Mouse (Mus musculus): Measurements from ENCODE around the gene Anks4b. TPM values are rescaled to one million over a fixed set of nuclear protein-coding genes. Genes with fewer than 3 reads are reported as not detected.

The Anks4b gene
- polyA plus RNA-seq, 1 experiment from 2014 or later = not detected

DNA sequence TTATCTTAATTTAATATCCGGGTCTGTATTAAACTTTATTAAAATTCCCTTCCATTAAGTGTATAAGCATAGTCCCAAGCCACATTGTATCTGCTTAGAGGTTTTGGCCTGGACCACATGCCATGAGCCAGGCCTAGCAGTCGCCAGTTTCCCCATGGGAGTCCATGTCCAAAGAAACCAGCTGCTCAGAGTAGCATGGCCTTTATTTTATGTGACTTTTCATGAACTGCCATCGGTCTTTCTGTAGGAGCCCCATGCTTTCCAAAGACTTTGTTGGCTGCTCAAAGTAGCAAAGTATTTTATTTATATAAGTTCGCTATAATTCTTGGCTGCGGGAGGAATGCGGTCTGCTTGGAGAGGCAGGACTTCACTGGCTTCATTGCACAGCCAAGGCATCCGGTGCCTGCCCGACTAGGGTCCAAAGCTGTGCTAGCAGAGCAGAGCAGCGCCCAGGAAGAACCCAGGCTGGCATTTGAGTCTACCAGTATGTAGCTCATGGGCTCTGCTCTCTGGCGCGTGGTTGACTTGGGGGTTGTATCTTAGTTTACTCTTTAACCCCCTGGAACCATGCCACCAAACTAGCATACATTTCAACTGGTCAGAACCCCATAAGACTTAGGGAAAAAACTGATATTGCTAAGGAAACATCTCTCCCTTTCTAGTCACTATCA, 9.9 kb upstream of the Anks4b start:
- no peak for ATAC-seq (ENCODE audit: low FRiP score, low read depth)
- no peaks in the 10 kb centered on the region for H3K36me3 ChIP-seq
- no peaks in the 10 kb centered on the region for H3K4me1 ChIP-seq (replicated peaks)
- no peak overlapping the region for H3K27ac ChIP-seq (replicated peaks)
- WGBS = 89% methylated on average over 11 of the region's 11 CpGs
- no peaks in the 10 kb centered on the region for H3K9me3 ChIP-seq
- no peak overlapping the region for H3K4me3 ChIP-seq
- H3K4me2 ChIP-seq = no peak overlapping the region
- H3K27me3 ChIP-seq = no peaks in the 10 kb centered on the region
- no peak overlapping the region for H3K9ac ChIP-seq

DNA sequence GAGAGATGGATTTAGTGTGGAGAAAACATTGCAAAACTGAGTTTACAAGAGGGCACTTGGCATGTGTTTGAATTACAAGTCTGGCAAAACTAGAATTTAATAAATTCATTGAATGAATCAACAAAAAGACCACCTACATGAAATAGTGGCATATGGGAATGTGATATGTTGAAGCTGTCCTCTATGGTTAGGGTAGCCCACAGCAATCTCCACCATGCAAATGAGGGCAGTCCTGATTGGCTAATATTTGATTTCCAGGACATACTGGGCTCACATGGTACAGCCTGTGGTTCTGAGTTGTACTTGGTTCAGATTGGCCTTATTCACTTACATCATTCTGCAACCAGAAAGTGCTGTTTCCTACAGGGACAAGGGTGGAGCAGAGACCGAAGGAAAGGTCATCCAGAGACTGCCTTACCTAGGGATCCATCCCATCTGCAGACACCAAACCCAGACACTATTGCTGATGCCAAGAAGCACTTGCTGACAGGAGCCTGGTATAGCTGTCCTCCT, 1.4 kb upstream of the Anks4b start:
- Histone ChIP-seq H3K4me2 (no peak overlapping the region), H3K36me3 (no peaks in the 10 kb centered on the region), H3K27ac (replicated peaks) (no peak overlapping the region), H3K4me3 (no peak overlapping the region), H3K9me3 (no peaks in the 10 kb centered on the region), H3K4me1 (replicated peaks) (no peaks in the 10 kb centered on the region), H3K9ac (no peak overlapping the region), H3K27me3 (no peaks in the 10 kb centered on the region)
- ATAC-seq (ENCODE audit: low FRiP score, low read depth) = no peak
- WGBS = 97% methylated on average over 1 of the region's 1 CpGs

DNA sequence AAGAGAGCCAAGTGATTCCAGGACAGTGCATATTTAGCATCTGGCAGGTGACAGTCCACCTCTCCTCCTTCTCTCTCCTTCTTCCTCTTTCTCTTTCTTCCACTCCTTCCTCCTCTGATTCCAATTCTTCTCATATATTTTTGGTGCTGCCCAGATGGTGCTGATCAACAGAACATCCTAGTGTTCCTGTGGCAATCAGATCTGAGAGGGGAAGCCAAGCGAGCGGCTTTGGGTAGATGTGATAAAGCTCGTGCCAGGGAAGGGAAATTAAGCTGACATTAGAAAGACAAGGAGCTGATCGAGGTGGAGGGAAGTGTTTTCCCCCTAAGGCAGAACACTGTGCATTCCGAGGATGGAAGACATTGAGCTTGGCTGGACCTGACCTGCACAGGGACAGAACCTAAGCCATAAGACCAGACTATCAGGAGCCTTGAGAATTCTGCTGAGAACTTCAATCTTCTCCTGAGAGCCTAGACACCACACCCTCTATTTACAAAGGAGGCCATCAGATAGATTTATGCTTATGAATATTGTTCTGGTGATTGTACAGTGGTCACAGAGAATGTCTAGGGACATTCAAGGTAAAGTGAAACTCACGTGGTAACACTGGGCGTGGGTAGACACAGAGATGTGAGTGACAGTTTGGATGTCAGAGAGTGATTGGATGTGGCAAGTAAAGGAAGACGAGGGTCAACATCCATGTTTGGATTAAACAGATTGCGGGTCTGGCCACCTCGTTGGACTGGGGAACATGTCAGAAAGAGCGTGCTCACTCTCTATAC, 1.3 kb downstream of the Anks4b start:
- no peak for ATAC-seq (ENCODE audit: low FRiP score, low read depth)
- H3K4me1 ChIP-seq (replicated peaks) = no peaks in the 10 kb centered on the region
- no peaks in the 10 kb centered on the region for H3K36me3 ChIP-seq
- H3K27ac ChIP-seq (replicated peaks) = no peak overlapping the region
- H3K27me3 ChIP-seq = no peaks in the 10 kb centered on the region
- H3K9ac ChIP-seq = no peak overlapping the region
- 89% methylated on average over 11 of the region's 11 CpGs for WGBS
- H3K4me3 ChIP-seq = no peak overlapping the region
- no peak overlapping the region for H3K4me2 ChIP-seq
- H3K9me3 ChIP-seq = no peaks in the 10 kb centered on the region

DNA sequence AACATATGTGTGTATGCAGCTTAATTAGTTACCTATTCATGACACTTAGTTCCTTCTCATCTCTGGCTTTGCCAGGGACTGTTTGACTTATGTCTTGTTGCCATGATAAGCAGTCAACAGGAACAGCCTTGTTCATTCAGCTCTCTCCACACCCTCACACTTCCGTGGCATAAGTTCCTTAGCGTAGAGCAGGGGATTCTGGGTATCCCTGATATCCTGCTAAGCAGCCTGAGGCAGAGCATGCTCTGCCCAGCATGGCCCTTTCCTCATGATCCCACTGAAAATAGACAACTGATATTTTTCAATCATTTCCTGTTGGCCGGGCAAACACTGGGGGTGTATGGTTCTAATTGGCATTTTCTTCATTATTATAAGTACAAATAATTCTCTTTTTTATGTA, 4.0 kb downstream of the Anks4b start:
- no peak for ATAC-seq (ENCODE audit: low FRiP score, low read depth)
- H3K4me3 ChIP-seq = no peak overlapping the region
- 72% methylated on average over 3 of the region's 3 CpGs for whole genome bisulfite sequencing
- H3K9ac ChIP-seq = no peak overlapping the region
- no peaks in the 10 kb centered on the region for H3K36me3 ChIP-seq
- H3K27ac ChIP-seq (replicated peaks) = no peak overlapping the region
- no peaks in the 10 kb centered on the region for H3K9me3 ChIP-seq
- no peak overlapping the region for H3K4me2 ChIP-seq
- H3K27me3 ChIP-seq = no peaks in the 10 kb centered on the region
- no peaks in the 10 kb centered on the region for H3K4me1 ChIP-seq (replicated peaks)

DNA sequence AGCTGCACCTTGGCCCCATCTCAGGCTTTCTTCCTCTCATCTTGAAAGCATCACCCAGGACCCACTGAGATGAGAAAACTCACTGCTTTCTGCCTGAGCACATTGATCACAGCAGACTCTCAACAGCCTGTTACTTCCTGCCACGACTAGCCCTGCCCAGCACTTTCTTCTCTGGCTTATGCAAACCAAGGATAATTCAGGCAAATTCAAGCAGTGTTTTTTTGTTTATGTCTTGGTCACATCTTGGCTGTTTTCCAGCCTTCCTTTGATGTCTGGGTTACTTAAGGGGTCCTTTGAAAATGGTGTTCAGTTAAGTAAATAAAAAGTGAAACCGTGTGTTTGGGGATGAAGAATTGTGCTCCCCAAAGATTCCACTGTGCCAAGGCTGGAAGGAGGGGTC, 5.3 kb downstream of the Anks4b start:
- WGBS = 39% methylated on average over 2 of the region's 2 CpGs

DNA sequence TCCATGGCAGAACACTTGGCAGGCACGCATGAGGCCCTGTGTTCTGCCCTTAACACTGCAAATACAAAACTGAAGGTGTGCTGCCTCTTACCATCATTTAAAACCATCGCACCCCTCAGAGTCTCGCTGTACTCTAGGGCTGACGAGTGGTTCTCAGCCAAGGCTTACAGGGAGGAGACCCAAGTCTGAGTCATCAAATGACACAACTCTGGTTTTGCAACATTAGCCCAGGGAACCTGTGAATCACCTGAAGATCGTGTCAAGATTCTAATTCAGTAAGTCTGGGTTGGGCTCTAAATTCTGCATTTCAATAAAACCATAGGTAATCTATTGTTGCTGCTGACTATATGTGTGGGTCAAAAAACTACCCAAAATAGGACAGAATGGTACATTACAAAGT, 6.9 kb downstream of the Anks4b start:
- Histone ChIP-seq H3K4me2 (no peak overlapping the region), H3K4me1 (replicated peaks) (no peaks in the 10 kb centered on the region), H3K9me3 (no peaks in the 10 kb centered on the region), H3K36me3 (no peaks in the 10 kb centered on the region), H3K27me3 (no peaks in the 10 kb centered on the region), H3K4me3 (no peak overlapping the region), H3K9ac (no peak overlapping the region), H3K27ac (replicated peaks) (no peak overlapping the region)
- no peak for ATAC-seq (ENCODE audit: low FRiP score, low read depth)
- 94% methylated on average over 5 of the region's 5 CpGs for WGBS

More for the DNA sequence above, 5.3 kb downstream of the Anks4b start:
- no peaks in the 10 kb centered on the region for H3K36me3 ChIP-seq
- no peaks in the 10 kb centered on the region for H3K4me1 ChIP-seq (replicated peaks)
- no peaks in the 10 kb centered on the region for H3K27me3 ChIP-seq
- no peaks in the 10 kb centered on the region for H3K9me3 ChIP-seq
- no peak for ATAC-seq (ENCODE audit: low FRiP score, low read depth)
- no peak overlapping the region for H3K4me3 ChIP-seq
- H3K27ac ChIP-seq (replicated peaks) = no peak overlapping the region
- H3K4me2 ChIP-seq = no peak overlapping the region
- no peak overlapping the region for H3K9ac ChIP-seq

DNA sequence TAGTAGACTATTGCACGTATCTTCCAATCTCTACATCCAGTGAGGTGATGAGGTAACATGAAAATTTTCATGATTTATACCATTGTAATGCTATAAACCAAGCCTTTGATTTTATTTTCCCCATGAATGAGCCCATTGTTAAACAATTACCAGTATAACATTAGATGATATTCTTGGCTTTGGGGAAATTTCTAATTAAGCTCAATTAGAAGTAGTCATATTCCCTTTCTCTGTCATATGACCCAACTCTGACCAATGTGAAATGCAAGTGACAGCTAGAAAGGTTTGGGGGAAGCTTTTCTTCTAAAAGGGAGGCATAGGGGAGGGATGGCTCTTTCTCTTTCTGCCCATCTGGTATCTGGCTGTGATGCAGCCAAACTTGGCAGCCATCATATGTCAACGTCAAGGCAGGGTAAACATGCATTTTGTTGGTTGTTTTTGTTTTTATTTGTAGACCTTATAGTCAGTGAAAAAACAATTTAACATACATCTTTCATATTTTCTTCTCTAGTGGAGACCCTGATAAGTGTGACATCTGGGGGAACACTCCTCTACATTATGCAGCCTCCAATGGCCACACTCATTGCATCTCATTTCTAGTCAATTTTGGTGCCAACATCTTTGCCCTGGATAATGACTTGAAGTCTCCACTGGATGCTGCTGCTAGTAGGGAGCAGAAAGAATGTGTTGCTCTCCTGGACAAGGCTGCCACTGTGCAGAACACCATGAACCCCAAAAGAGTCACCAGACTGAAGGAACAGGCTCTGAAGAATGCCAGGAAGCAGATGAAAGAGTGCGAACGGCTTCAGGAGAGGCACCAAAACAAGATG, 8.0 kb downstream of the Anks4b start:
- WGBS = 86% methylated on average over 4 of the region's 4 CpGs
- H3K27ac ChIP-seq (replicated peaks) = no peak overlapping the region
- no peaks in the 10 kb centered on the region for H3K9me3 ChIP-seq
- H3K27me3 ChIP-seq = no peaks in the 10 kb centered on the region
- no peaks in the 10 kb centered on the region for H3K36me3 ChIP-seq
- ATAC-seq (ENCODE audit: low FRiP score, low read depth) = no peak
- no peak overlapping the region for H3K4me3 ChIP-seq
- H3K4me1 ChIP-seq (replicated peaks) = no peaks in the 10 kb centered on the region
- no peak overlapping the region for H3K4me2 ChIP-seq
- H3K9ac ChIP-seq = no peak overlapping the region

DNA sequence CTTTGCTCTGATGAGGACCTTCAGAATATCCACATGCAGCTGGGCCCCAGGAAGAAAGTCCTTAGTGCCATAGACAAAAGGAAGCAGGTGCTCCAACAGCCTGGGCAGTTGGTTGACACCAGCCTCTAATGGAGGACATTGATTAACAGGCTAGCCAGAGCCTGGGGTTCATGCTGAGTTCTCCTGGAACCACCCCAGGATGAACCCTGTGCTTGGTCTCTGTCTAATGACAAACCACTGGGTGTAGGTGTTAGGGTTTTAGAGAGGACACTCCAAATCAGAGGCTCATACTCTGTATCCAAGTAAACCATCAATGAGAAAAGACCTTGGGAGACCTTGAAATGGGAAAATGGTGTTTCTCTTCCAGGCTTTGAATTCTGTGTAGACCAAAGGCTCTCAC, 9.2 kb downstream of the Anks4b start:
- H3K9ac ChIP-seq = no peak overlapping the region
- no peaks in the 10 kb centered on the region for H3K9me3 ChIP-seq
- no peak overlapping the region for H3K4me3 ChIP-seq
- ATAC-seq (ENCODE audit: low FRiP score, low read depth) = no peak
- H3K4me1 ChIP-seq (replicated peaks) = no peaks in the 10 kb centered on the region
- no peak overlapping the region for H3K4me2 ChIP-seq
- no peaks in the 10 kb centered on the region for H3K27me3 ChIP-seq
- H3K27ac ChIP-seq (replicated peaks) = no peak overlapping the region
- no peaks in the 10 kb centered on the region for H3K36me3 ChIP-seq

DNA sequence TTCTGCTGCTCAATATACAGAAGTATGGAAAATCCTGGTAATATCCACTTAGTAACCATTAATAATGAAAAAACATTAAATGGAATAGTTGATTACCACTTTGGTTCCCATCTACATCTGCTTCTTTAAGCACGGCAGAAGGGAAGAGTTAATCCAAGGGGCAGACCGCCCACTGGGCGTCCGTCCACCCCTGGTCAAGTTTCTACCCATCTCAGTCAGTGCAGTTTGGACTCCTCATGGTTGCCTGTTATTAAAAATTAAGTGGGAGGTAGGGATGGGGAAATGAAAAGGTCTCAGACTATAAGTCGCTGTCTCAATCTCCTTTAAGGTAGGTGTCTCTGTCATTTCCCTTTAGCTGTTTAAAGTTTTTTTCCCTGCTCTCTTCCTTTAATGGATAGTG, 15.3 kb downstream of the Anks4b start:
- H3K4me2 ChIP-seq = no peak overlapping the region
- no peaks in the 10 kb centered on the region for H3K36me3 ChIP-seq
- no peak for ATAC-seq (ENCODE audit: low FRiP score, low read depth)
- 90% methylated on average over 5 of the region's 5 CpGs for WGBS
- H3K4me3 ChIP-seq = no peak overlapping the region
- no peaks in the 10 kb centered on the region for H3K9me3 ChIP-seq
- H3K4me1 ChIP-seq (replicated peaks) = peaks cover 8% of the 10 kb centered on the region; the same call in 1 of the 2 replicates
- no peaks in the 10 kb centered on the region for H3K27me3 ChIP-seq
- no peak overlapping the region for H3K9ac ChIP-seq
- H3K27ac ChIP-seq (replicated peaks) = no peak overlapping the region

DNA sequence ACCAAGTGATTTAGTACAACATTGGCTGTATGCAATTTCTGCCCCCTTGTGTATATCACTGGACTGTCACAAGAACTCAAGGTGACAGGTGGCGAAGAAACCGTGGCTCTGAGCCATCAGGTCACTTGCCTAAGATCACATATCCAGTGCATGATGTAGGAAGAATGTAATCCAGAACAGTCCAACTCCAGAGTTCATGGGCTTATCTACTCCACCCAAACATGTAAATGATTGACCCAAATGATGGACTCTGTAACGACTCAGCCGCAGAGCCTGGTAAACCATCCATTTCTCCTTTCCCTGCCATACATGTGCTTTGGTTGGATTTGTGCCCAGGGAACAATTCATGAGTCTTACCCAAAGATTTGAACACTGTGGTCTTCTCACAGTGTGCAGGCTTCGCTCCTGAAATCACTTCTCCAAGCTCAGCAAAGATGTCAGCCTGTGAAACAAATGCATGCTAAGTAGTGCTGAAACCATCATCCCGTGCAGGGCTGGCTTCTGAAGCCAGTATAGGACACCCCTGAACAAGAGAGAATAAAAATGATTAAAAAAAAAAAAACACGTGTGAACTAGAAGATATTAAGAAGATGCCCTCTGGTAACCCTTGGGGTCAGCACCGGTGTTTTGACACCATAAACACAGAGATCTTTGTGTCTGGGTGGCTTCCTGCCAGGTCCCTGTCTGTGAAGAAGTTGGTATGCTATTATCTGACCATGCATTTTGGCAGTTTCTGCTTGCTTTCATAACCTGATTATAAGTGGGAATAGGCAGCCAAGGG, 15.9 kb downstream of the Anks4b start:
- 64% methylated on average over 8 of the region's 8 CpGs for WGBS
- H3K36me3 ChIP-seq = no peaks in the 10 kb centered on the region
- no peak overlapping the region for H3K27ac ChIP-seq (replicated peaks)

DNA sequence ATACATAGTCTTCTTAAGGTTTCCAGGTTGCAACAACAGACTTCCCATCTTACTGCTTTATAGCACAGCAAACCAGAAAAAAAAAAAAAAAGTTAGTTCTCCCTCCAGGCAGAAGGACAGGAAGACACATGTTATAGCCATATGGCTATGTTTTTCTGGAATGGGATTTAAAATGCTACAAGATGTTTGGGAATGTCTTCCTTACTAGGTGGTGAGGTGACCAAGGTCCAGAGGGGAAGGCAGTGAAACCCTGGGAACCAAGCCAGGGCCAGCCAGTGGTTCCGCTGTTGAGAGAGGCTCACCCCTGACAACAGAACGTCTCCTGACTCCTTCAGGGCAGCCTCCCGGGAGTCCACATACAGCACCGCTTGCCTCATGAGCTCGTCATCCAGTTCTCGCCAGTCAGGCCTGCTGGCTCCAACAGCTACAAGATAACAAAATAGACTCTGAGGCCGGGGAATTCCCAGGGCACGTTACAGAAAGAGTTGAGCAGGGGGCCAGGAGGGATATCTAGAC, 16.6 kb downstream of the Anks4b start:
- Histone ChIP-seq H3K4me2 (no peak overlapping the region), H3K9me3 (no peaks in the 10 kb centered on the region), H3K4me3 (no peak overlapping the region), H3K9ac (no peak overlapping the region), H3K36me3 (no peaks in the 10 kb centered on the region), H3K27me3 (no peaks in the 10 kb centered on the region), H3K27ac (replicated peaks) (no peak overlapping the region), H3K4me1 (replicated peaks) (peaks cover 8% of the 10 kb centered on the region; the same call in 1 of the 2 replicates)
- ATAC-seq (ENCODE audit: low FRiP score, low read depth) = no peak
- 54% methylated on average over 8 of the region's 8 CpGs for whole genome bisulfite sequencing

More for the DNA sequence above, 15.9 kb downstream of the Anks4b start:
- no peak overlapping the region for H3K4me2 ChIP-seq
- H3K4me1 ChIP-seq (replicated peaks) = peaks cover 8% of the 10 kb centered on the region; the same call in 1 of the 2 replicates
- no peak overlapping the region for H3K9ac ChIP-seq
- H3K27me3 ChIP-seq = no peaks in the 10 kb centered on the region
- ATAC-seq (ENCODE audit: low FRiP score, low read depth) = no peak
- H3K4me3 ChIP-seq = no peak overlapping the region
- H3K9me3 ChIP-seq = no peaks in the 10 kb centered on the region

Data from hindbrain, embryonic 15.5 days (tissue).